Comparison of ENCODE assay signal across 11 mouse cellular contexts in genomic region chr10:60371596-60372386, GRCm38 (mm10). TPM values are rescaled to one million over a fixed set of nuclear protein-coding genes. Genes with fewer than 3 reads are reported as not detected.
DNase-seq lines count a peak whose midpoint lies in the region; ATAC-seq lines count a peak whose summit lies in the region.
"Had no signal": no experiment of that assay in that cellular context is flagged by ENCODE, and none has a peak within 500 bp of the region (broad histone marks: within the 10 kb centered on the region; RNA-seq: fewer than 3 reads in every experiment).

No protein-coding gene starts in this region.

- WGBS in liver, embryonic 12.5 days (ENCODE audit: insufficient replicate concordance), result 30% methylated on average over 5 of the region's 5 CpGs

- H3K36me3 ChIP-seq in liver, embryonic 12.5 days, result no peaks in the 10 kb centered on the region
- peaks cover 86% of the 10 kb centered on the region for H3K36me3 ChIP-seq in megakaryocyte, embryonic 14.5 days (replicated peaks; ENCODE audit: low read length)

- no peak overlapping the region for H3K4me3 ChIP-seq in liver, embryonic 12.5 days
- H3K4me3 ChIP-seq in megakaryocyte, embryonic 14.5 days (replicated peaks), result peak overlapping the region; percentile 82

- peak overlapping the region; percentile 48; the same call in 1 of the 2 replicates for H3K27ac ChIP-seq in liver, embryonic 12.5 days

- no peak for DNase-seq in liver
- peak; percentile 77 for DNase-seq in thymus, postnatal 4 days
- DNase-seq in embryo, embryonic 11 days, result no peak
- no peak for DNase-seq in left cerebral cortex, postnatal 36 days (ENCODE audit: low spot score in 2 of 2)
- DNase-seq: cerebellum, adult 11 months; kidney, postnatal 4 days had no signal

- H3K4me1 ChIP-seq in liver, embryonic 12.5 days, result peaks cover 31% of the 10 kb centered on the region
- H3K4me1 ChIP-seq in megakaryocyte, embryonic 14.5 days, result peaks cover 98% of the 10 kb centered on the region

- H3K9me3 ChIP-seq in liver, embryonic 12.5 days (replicated peaks), result no peaks in the 10 kb centered on the region
- H3K9me3 ChIP-seq in megakaryocyte, embryonic 14.5 days, result no peaks in the 10 kb centered on the region

- H3K4me2 ChIP-seq in liver, embryonic 12.5 days, result no peak overlapping the region

- H3K9ac ChIP-seq in liver, embryonic 12.5 days, result no peak overlapping the region

- no peaks in the 10 kb centered on the region for H3K27me3 ChIP-seq in liver, embryonic 12.5 days (replicated peaks)
- no peaks in the 10 kb centered on the region for H3K27me3 ChIP-seq in megakaryocyte, embryonic 14.5 days (replicated peaks)

- intact Hi-C loops in left cerebral cortex, postnatal 36 days (cut with DNase I), result no loop called here

- ATAC-seq in liver, embryonic 12.5 days, result no peak
- ATAC-seq in granulocyte monocyte progenitor cell, adult 5-6 weeks (replicated peaks; ENCODE audit: poor library complexity, severe bottlenecking), result peak; percentile 35

RNA-seq across cellular contexts. Expression of gene Vsir, which starts 25.1 kb away (rescaled TPM):
- 3.5 and 3.9 TPM in 2 replicates for polyA plus RNA-seq in liver, embryonic 12.5 days (2016; fragmentation: Nextera tagmentation; extraction: Ambion mirVana)
- 45.9 and 57.9 TPM in 2 replicates for total RNA-seq in granulocyte monocyte progenitor cell, adult 5-6 weeks (2014; fragmentation: Nextera tagmentation)
- 108 and 143 TPM in 2 replicates for total RNA-seq in granulocyte monocyte progenitor cell, adult 5-6 weeks (2017)
- polyA plus RNA-seq in megakaryocyte, embryonic 14.5 days (2012; ENCODE audit: insufficient read depth, low replicate concordance), result 29.9 and 107 TPM in 2 replicates
- total RNA-seq in left cerebral cortex, postnatal 36 days (2021), result 10 to 100 TPM; 25.2 to 27.8 TPM

RNA-seq across cellular contexts. Expression of gene Gm17455, which starts 27.7 kb away (rescaled TPM):
- 0.57 TPM in 1 of 2 replicates, not detected in the other for polyA plus RNA-seq in liver, embryonic 12.5 days (2016; fragmentation: Nextera tagmentation; extraction: Ambion mirVana)
- not detected in 2 replicates for total RNA-seq in granulocyte monocyte progenitor cell, adult 5-6 weeks (2014; fragmentation: Nextera tagmentation)
- total RNA-seq in granulocyte monocyte progenitor cell, adult 5-6 weeks (2017), result not detected in 2 replicates
- 0.44 TPM in 1 of 2 replicates, not detected in the other for polyA plus RNA-seq in megakaryocyte, embryonic 14.5 days (2012; ENCODE audit: insufficient read depth, low replicate concordance)
- total RNA-seq in left cerebral cortex, postnatal 36 days (2021), result not detected
- polyA plus RNA-seq: heart, embryonic 14.5 days; testis, adult 2 months had no signal
